Mouse (Mus musculus): ENCODE data around the gene Alox5.

- TF ChIP-seq POLR2A (IDR thresholded peaks at IDR 0.05; ENCODE audit: low read depth, low read length) (no peak), CTCF (IDR thresholded peaks at IDR 0.05; ENCODE audit: borderline replicate concordance, insufficient read depth, low read length) (no peak)
These were observed 44.9 kb downstream of the Alox5 start for GRCm38 (mm10) chr6:116416000-116416552.
